Mouse (Mus musculus) ES-E14 (cell line): ENCODE measurements at regions not wholly inside any gene's neighbourhood (a gene's known extent, or its start where the extent isn't known, plus 50 kb on each side); places are given as distances from the start of the nearest gene placed in this dataset.

Experiments
- DNase-seq: peaks from one replicate; pipeline ENCODE4 v3.0.0-alpha.2; 2013; ENCODE audit warnings: low read depth, low spot score
- H3K27ac ChIP-seq: 2 replicates; pipeline ENCODE4 v1.5.1; 2012; ENCODE audit warnings: low read depth, mild to moderate bottlenecking, low read length, moderate library complexity, mixed read lengths; ENCODE audit not compliant: poor library complexity, insufficient read depth, severe bottlenecking
- H3K36me3 ChIP-seq: 2 replicates; pipeline ENCODE4 v1.6.1; 2012; ENCODE audit warnings: mild to moderate bottlenecking, low read length, moderate library complexity, mixed read lengths; ENCODE audit not compliant: control insufficient read depth, poor library complexity, insufficient read depth, severe bottlenecking
- H3K4me1 ChIP-seq, 2 experiments: fragments of 150-350 bp in 1 of 2; sonication (generic) in 1 of 2; 2 replicates each; pipeline ENCODE4 v1.6.1; 2012; ENCODE audit warnings: low read length in 2 of 2, mild to moderate bottlenecking in 1 of 2, mixed read lengths in 1 of 2; ENCODE audit not compliant: control insufficient read depth in 2 of 2, insufficient read depth in 2 of 2, poor library complexity in 1 of 2
- H3K4me3 ChIP-seq, 2 experiments: fragments of 150-350 bp in 1 of 2; sonication (generic) in 1 of 2; 2 replicates each; pipeline ENCODE4 v1.5.1; 2012; ENCODE audit warnings: low read length in 2 of 2, low read depth in 1 of 2, mild to moderate bottlenecking in 1 of 2, mixed read lengths in 1 of 2; ENCODE audit not compliant: insufficient read depth in 1 of 2, poor library complexity in 1 of 2, severe bottlenecking in 1 of 2
- H3K9ac ChIP-seq: 2 replicates; pipeline ENCODE4 v1.6.1; 2012; ENCODE audit warnings: low read depth, mild to moderate bottlenecking, low read length, mixed read lengths; ENCODE audit not compliant: poor library complexity, insufficient read depth, severe bottlenecking
- H3K9me3 ChIP-seq: fragments of 150-350 bp; sonication (generic); 2 replicates; pipeline ENCODE4 v1.6.1; 2012; ENCODE audit warnings: low read depth, mild to moderate bottlenecking, low read length; ENCODE audit not compliant: control insufficient read depth, insufficient read depth
- CHD2 ChIP-seq: IDR thresholded peaks from 2 replicates; pipeline ENCODE4 v1.6.1; 2014; ENCODE audit warnings: mild to moderate bottlenecking, low read depth, low read length, inconsistent platforms
- HCFC1 ChIP-seq: IDR thresholded peaks from 2 replicates; pipeline ENCODE4 v1.6.1; 2012; ENCODE audit warnings: low read length, inconsistent platforms, borderline replicate concordance; ENCODE audit not compliant: insufficient read depth
- MAFK ChIP-seq: IDR thresholded peaks from 2 replicates; pipeline ENCODE4 v1.6.1; 2014; ENCODE audit warnings: mild to moderate bottlenecking, low read depth, low read length, inconsistent platforms; ENCODE audit not compliant: insufficient read depth
- ZC3H11A ChIP-seq: IDR thresholded peaks from 2 replicates; pipeline ENCODE4 v1.6.1; 2012; ENCODE audit warnings: low read depth, mild to moderate bottlenecking, inconsistent platforms, low read length, borderline replicate concordance
- ZNF384 ChIP-seq: IDR thresholded peaks from 2 replicates; pipeline ENCODE4 v1.6.1; 2012; ENCODE audit warnings: low read depth, low read length, inconsistent platforms
- in situ Hi-C, 2 experiments: fragments of 600-800 bp; cut with MboI; formaldehyde crosslinking; loops; one replicate each; pipeline ENCODE4 v1.15.1; 2025; ENCODE audit warnings: low sequenced_read_pairs in 2 of 2, inconsistent platforms in 1 of 2; ENCODE audit not compliant: unreplicated experiment in 2 of 2

GRCm38 (mm10) chr8:10901954-10902353 is 106.3 kb downstream of the Irs2 start:
- Histone ChIP-seq H3K9me3 (no peaks in the 10 kb centered on the region), H3K4me1 (peaks cover 0 to 4% of the 10 kb centered on the region in 2 experiments; a peak in 1 of 4 replicates), H3K27ac (no peak overlapping the region), H3K4me3 (no peak overlapping the region), H3K36me3 (no peaks in the 10 kb centered on the region), H3K9ac (no peak overlapping the region)
- in situ Hi-C loops: no loop called here
- TF ChIP-seq MAFK: no peak
- TF ChIP-seq ZNF384: no peak
- TF ChIP-seq CHD2: no peak
- no peak for TF ChIP-seq ZC3H11A
- TF ChIP-seq HCFC1: no peak
- DNase-seq: no peak

- no peak overlapping the region for H3K4me3 ChIP-seq
- peaks cover 0 to 4% of the 10 kb centered on the region in 2 experiments; a peak in 1 of 4 replicates for H3K4me1 ChIP-seq
- H3K36me3 ChIP-seq: no peaks in the 10 kb centered on the region
- H3K9me3 ChIP-seq: no peaks in the 10 kb centered on the region
- TF ChIP-seq ZC3H11A (no peak), CHD2 (no peak), ZNF384 (no peak), HCFC1 (no peak), MAFK (no peak)
- in situ Hi-C loops: no loop called here
- no peak for DNase-seq
- H3K27ac ChIP-seq: no peak overlapping the region
- no peak overlapping the region for H3K9ac ChIP-seq
Measured at GRCm38 (mm10) chr8:10901014-10901413, 107.2 kb downstream of the Irs2 start.

- TF ChIP-seq ZC3H11A (no peak), ZNF384 (no peak), CHD2 (no peak), HCFC1 (no peak)
- Histone ChIP-seq H3K27ac (no peak overlapping the region), H3K4me1 (peaks cover 0 to 4% of the 10 kb centered on the region in 2 experiments; a peak in 1 of 4 replicates), H3K9ac (no peak overlapping the region), H3K36me3 (no peaks in the 10 kb centered on the region), H3K4me3 (no peak overlapping the region), H3K9me3 (no peaks in the 10 kb centered on the region)
- no peak for DNase-seq
- in situ Hi-C loops: no loop called here
Measured at GRCm38 (mm10) chr8:10899581-10900155, 108.6 kb downstream of the Irs2 start.

GRCm38 (mm10) chr8:10898562-10899527 is 109.4 kb downstream of the Irs2 start:
- no peak for DNase-seq
- H3K4me3 ChIP-seq: no peak overlapping the region
- no peaks in the 10 kb centered on the region for H3K9me3 ChIP-seq
- in situ Hi-C loops: no loop called here
- no peak overlapping the region for H3K9ac ChIP-seq
- H3K36me3 ChIP-seq: no peaks in the 10 kb centered on the region
- no peak overlapping the region for H3K27ac ChIP-seq
- H3K4me1 ChIP-seq: peaks cover 0 to 4% of the 10 kb centered on the region in 2 experiments; a peak in 1 of 4 replicates
- TF ChIP-seq ZNF384: no peak
- no peak for TF ChIP-seq ZC3H11A
- no peak for TF ChIP-seq CHD2
- TF ChIP-seq MAFK: no peak
